Mouse (Mus musculus): ENCODE data around the gene Atf6b. TPM values are rescaled to one million over a fixed set of nuclear protein-coding genes. Genes with fewer than 3 reads are reported as not detected.

The Atf6b gene
- polyA plus RNA-seq, 1 experiment from 2014 or later: 39.9 TPM

DNA sequence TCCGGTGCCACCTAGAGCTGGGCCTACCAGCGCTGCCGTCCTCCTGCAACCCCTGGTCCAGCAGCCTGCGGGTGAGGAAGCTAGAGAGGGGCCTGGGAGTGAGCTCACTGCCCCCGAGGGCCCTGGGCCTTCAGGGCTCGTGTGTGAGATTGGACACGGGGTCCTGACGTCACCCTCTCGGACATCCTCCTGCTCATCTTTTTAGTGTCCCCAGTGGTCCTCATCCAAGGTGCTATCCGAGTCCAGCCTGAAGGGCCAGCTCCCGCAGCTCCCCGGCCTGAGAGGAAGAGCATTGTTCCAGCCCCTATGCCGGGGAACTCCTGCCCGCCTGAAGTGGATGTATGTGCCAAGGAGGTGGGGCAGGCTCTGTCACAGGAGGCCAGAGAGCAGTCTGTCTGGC is 3.8 kb downstream of the Atf6b start:
- Histone ChIP-seq H3K27me3 (replicated peaks; ENCODE audit: control insufficient read depth, insufficient read depth, low read length) (no peaks in the 10 kb centered on the region), H3K27ac (ENCODE audit: low read depth, low read length) (no peak overlapping the region), H3K4me1 (replicated peaks; ENCODE audit: control insufficient read depth, insufficient read depth, low read length) (peaks cover 16% of the 10 kb centered on the region), H3K36me3 (ENCODE audit: control insufficient read depth, insufficient read depth, low read length) (peaks cover 28% of the 10 kb centered on the region), H3K9ac (ENCODE audit: low read depth, low read length) (no peak overlapping the region), H3K4me3 (ENCODE audit: low read depth, low read length) (no peak overlapping the region), H3K4me2 (no peak overlapping the region), H3K9me3 (ENCODE audit: control insufficient read depth, low read length) (no peaks in the 10 kb centered on the region)
- ATAC-seq (replicated peaks; ENCODE audit: low FRiP score) (no peak), DNase-seq (ENCODE audit: low spot score) (no peak)
- WGBS: 93% methylated on average over 14 of the region's 14 CpGs

DNA sequence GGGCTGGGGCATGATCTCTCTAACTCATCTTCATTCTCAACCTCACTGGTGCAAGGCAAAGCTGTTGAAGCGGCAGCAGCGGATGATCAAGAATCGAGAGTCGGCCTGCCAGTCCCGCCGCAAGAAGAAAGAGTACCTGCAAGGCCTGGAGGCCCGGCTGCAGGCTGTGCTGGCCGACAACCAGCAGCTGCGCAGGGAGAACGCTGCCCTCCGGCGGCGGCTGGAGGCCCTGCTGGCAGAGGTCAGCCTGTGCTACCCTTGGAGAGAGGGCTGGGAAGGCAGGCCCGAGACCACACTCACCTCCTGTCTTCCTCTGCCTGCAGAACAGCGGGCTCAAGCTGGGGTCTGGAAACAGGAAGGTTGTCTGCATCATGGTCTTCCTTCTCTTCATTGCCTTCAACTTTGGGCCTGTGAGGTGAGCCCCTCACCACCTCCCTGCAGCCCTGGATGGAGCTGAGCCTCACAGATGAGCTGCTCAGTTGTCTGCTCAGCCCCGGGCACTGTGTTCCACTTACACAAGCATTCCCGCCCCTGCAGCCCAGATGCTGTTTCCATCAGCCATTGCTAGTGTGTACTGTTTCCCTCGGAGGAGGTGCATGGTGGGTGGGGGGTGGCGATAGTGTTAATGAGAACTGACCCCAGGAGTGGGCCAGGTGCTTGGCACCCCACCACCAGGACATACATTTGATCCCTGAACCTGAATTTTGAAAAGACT is 4.7 kb downstream of the Atf6b start:
- no peak overlapping the region for H3K4me3 ChIP-seq (ENCODE audit: low read depth, low read length)
- H3K4me1 ChIP-seq (replicated peaks; ENCODE audit: control insufficient read depth, insufficient read depth, low read length): peaks cover 9% of the 10 kb centered on the region
- DNase-seq (ENCODE audit: low spot score) (no peak), ATAC-seq (replicated peaks; ENCODE audit: low FRiP score) (no peak)
- no peak overlapping the region for H3K27ac ChIP-seq (ENCODE audit: low read depth, low read length)
- H3K9ac ChIP-seq (ENCODE audit: low read depth, low read length): no peak overlapping the region
- H3K4me2 ChIP-seq: no peak overlapping the region
- peaks cover 26% of the 10 kb centered on the region for H3K36me3 ChIP-seq (ENCODE audit: control insufficient read depth, insufficient read depth, low read length)
- H3K27me3 ChIP-seq (replicated peaks; ENCODE audit: control insufficient read depth, insufficient read depth, low read length): no peaks in the 10 kb centered on the region
- WGBS: 56% methylated on average over 19 of the region's 19 CpGs
- no peaks in the 10 kb centered on the region for H3K9me3 ChIP-seq (ENCODE audit: control insufficient read depth, low read length)

DNA sequence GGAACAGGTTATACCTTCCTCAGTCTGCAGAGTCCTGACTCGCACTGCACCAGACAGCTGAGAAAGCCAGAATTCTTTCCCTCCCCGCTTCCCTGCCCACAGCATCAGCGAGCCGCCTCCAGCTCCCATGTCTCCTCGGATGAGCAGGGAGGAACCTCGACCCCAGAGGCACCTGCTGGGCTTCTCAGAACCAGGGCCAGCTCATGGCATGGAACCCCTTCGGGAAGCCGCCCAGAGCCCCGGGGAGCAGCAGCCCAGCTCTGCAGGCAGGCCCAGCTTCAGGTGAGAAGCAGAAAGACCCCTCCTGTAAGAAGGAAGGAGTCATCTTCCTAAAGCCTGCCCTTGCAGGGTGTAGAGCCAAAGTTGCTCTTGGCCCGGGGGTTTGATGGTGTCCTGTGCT is 5.6 kb downstream of the Atf6b start:
- no peak overlapping the region for H3K9ac ChIP-seq (ENCODE audit: low read depth, low read length)
- H3K4me1 ChIP-seq (replicated peaks; ENCODE audit: control insufficient read depth, insufficient read depth, low read length): peaks cover 9% of the 10 kb centered on the region
- peaks cover 26% of the 10 kb centered on the region for H3K36me3 ChIP-seq (ENCODE audit: control insufficient read depth, insufficient read depth, low read length)
- H3K27me3 ChIP-seq (replicated peaks; ENCODE audit: control insufficient read depth, insufficient read depth, low read length): no peaks in the 10 kb centered on the region; the same call in 1 of the 2 replicates
- no peak overlapping the region for H3K4me2 ChIP-seq
- H3K9me3 ChIP-seq (ENCODE audit: control insufficient read depth, low read length): no peaks in the 10 kb centered on the region
- no peak overlapping the region for H3K27ac ChIP-seq (ENCODE audit: low read depth, low read length)
- WGBS: 94% methylated on average over 10 of the region's 10 CpGs
- ATAC-seq (replicated peaks; ENCODE audit: low FRiP score): no peak
- no peak for DNase-seq (ENCODE audit: low spot score)
- no peak overlapping the region for H3K4me3 ChIP-seq (ENCODE audit: low read depth, low read length)

DNA sequence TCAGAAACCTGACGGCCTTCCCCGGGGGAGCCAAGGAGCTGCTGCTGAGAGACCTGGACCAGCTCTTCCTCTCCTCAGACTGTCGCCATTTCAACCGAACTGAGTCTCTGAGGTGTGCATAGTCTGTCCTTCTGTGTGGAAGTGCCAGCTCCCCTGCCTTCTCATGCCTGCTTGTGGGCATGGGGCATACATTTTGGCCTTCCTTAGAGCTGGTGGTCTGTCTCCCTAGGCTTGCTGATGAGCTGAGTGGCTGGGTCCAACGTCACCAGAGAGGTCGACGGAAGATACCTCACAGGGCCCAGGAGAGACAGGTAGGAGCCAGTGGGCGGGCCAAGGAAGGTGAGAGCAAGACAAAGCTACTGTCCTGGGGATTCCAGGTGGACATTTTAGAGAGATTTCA is 6.0 kb downstream of the Atf6b start:
- no peak overlapping the region for H3K27ac ChIP-seq (ENCODE audit: low read depth, low read length)
- H3K9me3 ChIP-seq (ENCODE audit: control insufficient read depth, low read length): no peaks in the 10 kb centered on the region
- 88% methylated on average over 8 of the region's 8 CpGs for WGBS
- no peak overlapping the region for H3K9ac ChIP-seq (ENCODE audit: low read depth, low read length)
- no peaks in the 10 kb centered on the region; the same call in 1 of the 2 replicates for H3K27me3 ChIP-seq (replicated peaks; ENCODE audit: control insufficient read depth, insufficient read depth, low read length)
- ATAC-seq (replicated peaks; ENCODE audit: low FRiP score) (no peak), DNase-seq (ENCODE audit: low spot score) (no peak)
- H3K4me1 ChIP-seq (replicated peaks; ENCODE audit: control insufficient read depth, insufficient read depth, low read length): peaks cover 6% of the 10 kb centered on the region
- no peak overlapping the region for H3K4me3 ChIP-seq (ENCODE audit: low read depth, low read length)
- H3K36me3 ChIP-seq (ENCODE audit: control insufficient read depth, insufficient read depth, low read length): peaks cover 26% of the 10 kb centered on the region
- no peak overlapping the region for H3K4me2 ChIP-seq

DNA sequence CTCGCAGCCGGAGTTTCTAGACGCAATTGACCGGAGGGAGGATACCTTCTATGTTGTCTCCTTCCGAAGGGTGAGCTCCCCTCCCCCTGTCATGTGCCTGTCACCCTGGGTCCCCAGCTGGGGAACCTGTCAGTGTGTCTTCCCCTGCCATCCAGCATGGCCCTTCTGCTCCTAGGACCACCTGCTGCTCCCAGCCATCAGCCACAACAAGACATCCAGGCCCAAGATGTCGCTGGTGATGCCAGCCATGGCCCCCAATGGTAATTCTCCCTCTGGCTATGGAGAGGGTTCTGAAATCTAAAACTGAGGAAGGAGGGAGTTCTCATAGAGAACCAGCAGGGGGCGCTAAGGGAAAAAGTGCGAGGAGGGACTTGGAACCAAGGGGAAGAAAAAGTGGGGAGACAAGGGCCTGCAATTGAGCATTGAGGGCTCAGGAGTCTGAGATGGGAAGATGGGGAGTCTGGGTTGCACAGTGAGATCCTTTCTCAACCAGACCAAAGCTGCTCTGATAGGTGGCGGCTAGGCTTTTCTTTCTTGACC is 6.9 kb downstream of the Atf6b start:
- ATAC-seq (replicated peaks; ENCODE audit: low FRiP score) (no peak), DNase-seq (ENCODE audit: low spot score) (no peak)
- Histone ChIP-seq H3K4me2 (no peak overlapping the region), H3K36me3 (ENCODE audit: control insufficient read depth, insufficient read depth, low read length) (peaks cover 26% of the 10 kb centered on the region), H3K27me3 (replicated peaks; ENCODE audit: control insufficient read depth, insufficient read depth, low read length) (peaks cover under 1% of the 10 kb centered on the region), H3K4me3 (ENCODE audit: low read depth, low read length) (no peak overlapping the region), H3K9me3 (ENCODE audit: control insufficient read depth, low read length) (no peaks in the 10 kb centered on the region), H3K4me1 (replicated peaks; ENCODE audit: control insufficient read depth, insufficient read depth, low read length) (peaks cover 3% of the 10 kb centered on the region), H3K27ac (ENCODE audit: low read depth, low read length) (no peak overlapping the region), H3K9ac (ENCODE audit: low read depth, low read length) (no peak overlapping the region)
- WGBS: 65% methylated on average over 9 of the region's 9 CpGs

DNA sequence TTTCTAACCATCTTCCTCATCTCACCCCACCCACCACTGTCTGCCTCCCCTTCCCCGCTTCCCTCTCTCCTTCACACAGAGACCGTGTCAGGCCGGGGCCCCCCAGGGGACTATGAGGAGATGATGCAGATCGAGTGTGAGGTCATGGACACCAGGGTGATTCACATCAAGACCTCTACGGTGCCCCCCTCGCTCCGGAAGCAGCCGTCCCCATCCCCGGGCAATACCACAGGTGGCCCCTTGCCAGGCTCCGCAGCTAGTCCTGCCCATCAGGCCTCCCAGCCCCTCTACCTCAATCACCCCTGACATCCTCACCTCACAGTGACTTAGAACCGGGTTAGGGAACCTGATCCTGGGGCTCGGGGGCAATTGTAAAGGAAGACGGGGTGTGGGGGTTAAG is 7.4 kb downstream of the Atf6b start:
- H3K36me3 ChIP-seq (ENCODE audit: control insufficient read depth, insufficient read depth, low read length): peaks cover 22% of the 10 kb centered on the region
- no peak overlapping the region for H3K27ac ChIP-seq (ENCODE audit: low read depth, low read length)
- H3K27me3 ChIP-seq (replicated peaks; ENCODE audit: control insufficient read depth, insufficient read depth, low read length): peaks cover 6% of the 10 kb centered on the region
- no peak overlapping the region for H3K9ac ChIP-seq (ENCODE audit: low read depth, low read length)
- DNase-seq (ENCODE audit: low spot score): no peak
- no peak for ATAC-seq (replicated peaks; ENCODE audit: low FRiP score)
- no peak overlapping the region for H3K4me3 ChIP-seq (ENCODE audit: low read depth, low read length)
- no peaks in the 10 kb centered on the region for H3K9me3 ChIP-seq (ENCODE audit: control insufficient read depth, low read length)
- 94% methylated on average over 13 of the region's 13 CpGs for WGBS
- no peak overlapping the region for H3K4me2 ChIP-seq
- peaks cover 3% of the 10 kb centered on the region for H3K4me1 ChIP-seq (replicated peaks; ENCODE audit: control insufficient read depth, insufficient read depth, low read length)

DNA sequence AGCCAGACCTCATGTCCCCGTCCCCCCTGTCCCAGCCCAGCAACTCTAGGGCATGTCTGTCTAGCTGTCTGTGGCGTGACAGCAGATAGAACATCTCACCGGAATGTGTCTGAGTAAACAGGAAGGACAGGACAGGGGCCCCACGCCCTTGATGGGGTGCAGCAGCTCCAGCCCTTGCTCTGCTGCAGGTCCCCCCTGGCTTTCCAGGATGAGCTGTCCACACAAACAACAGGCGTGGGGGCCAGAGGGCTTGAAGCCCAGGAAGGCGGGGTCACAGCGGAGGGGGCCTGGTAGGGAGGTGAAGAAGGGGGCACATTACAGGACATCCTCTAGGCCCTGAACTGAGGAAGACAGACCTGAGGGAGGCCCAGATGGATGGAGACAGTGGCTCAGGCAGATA is 8.2 kb downstream of the Atf6b start:
- H3K9ac ChIP-seq (ENCODE audit: low read depth, low read length): no peak overlapping the region

DNA sequence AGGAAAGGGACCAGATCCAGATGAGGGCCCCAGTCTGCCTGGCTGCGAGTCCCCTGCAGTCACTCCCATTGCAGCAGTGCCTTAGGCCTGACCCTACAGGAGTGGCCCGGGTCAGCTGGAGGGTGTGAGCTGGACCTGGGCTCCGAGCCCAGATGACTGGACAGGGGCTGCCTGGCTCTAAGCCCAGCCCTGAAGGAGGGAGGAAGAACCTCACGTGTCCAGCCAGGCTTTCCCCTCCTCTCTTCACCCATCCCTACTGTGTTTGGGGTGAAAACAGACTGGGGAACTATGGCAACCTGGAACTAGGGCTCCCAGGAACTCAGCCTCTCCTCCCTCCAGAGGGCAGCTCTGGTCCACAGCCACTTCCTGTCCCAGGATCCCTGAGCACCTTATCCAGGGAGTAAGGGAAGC is 8.6 kb downstream of the Atf6b start:
- DNase-seq (ENCODE audit: low spot score) (no peak), ATAC-seq (replicated peaks; ENCODE audit: low FRiP score) (no peak; the same call in 1 of the 2 replicates)
- 61% methylated on average over 4 of the region's 4 CpGs for WGBS
- Histone ChIP-seq H3K9me3 (ENCODE audit: control insufficient read depth, low read length) (no peaks in the 10 kb centered on the region), H3K4me1 (replicated peaks; ENCODE audit: control insufficient read depth, insufficient read depth, low read length) (peaks cover 3% of the 10 kb centered on the region), H3K4me2 (no peak overlapping the region), H3K4me3 (ENCODE audit: low read depth, low read length) (no peak overlapping the region), H3K27me3 (replicated peaks; ENCODE audit: control insufficient read depth, insufficient read depth, low read length) (peaks cover 17% of the 10 kb centered on the region), H3K9ac (ENCODE audit: low read depth, low read length) (no peak overlapping the region), H3K36me3 (ENCODE audit: control insufficient read depth, insufficient read depth, low read length) (peaks cover 14% of the 10 kb centered on the region), H3K27ac (ENCODE audit: low read depth, low read length) (no peak overlapping the region)

More for the DNA sequence above, 8.2 kb downstream of the Atf6b start:
- Histone ChIP-seq H3K4me3 (ENCODE audit: low read depth, low read length) (no peak overlapping the region), H3K27me3 (replicated peaks; ENCODE audit: control insufficient read depth, insufficient read depth, low read length) (peaks cover 12% of the 10 kb centered on the region), H3K4me2 (no peak overlapping the region), H3K4me1 (replicated peaks; ENCODE audit: control insufficient read depth, insufficient read depth, low read length) (peaks cover 3% of the 10 kb centered on the region), H3K27ac (ENCODE audit: low read depth, low read length) (no peak overlapping the region), H3K36me3 (ENCODE audit: control insufficient read depth, insufficient read depth, low read length) (peaks cover 18% of the 10 kb centered on the region), H3K9me3 (ENCODE audit: control insufficient read depth, low read length) (no peaks in the 10 kb centered on the region)
- no peak for ATAC-seq (replicated peaks; ENCODE audit: low FRiP score)
- DNase-seq (ENCODE audit: low spot score): no peak
- 62% methylated on average over 7 of the region's 7 CpGs for WGBS

DNA sequence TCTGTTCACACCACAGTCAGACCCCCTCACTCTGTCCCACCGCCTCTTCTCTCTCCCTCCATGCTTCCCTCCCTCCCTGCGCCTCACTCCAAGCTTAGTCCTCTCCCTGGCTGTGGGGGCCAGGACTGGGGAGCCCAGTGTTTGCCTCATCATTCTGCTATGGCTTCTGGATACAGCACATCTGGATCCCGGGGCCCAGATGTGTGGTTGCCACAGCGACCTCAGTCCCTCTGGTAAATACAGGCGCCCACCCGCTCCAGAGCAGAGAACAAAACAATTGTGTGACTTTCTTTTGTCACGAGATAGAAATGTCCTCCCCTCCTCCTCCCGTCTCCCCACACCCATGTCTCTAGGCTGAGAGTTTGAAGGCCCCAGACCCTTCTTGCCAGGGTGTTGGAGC is 9.7 kb downstream of the Atf6b start:
- no peak for ATAC-seq (replicated peaks; ENCODE audit: low FRiP score)
- Histone ChIP-seq H3K9me3 (ENCODE audit: control insufficient read depth, low read length) (no peaks in the 10 kb centered on the region), H3K36me3 (ENCODE audit: control insufficient read depth, insufficient read depth, low read length) (peaks cover 8% of the 10 kb centered on the region), H3K4me3 (ENCODE audit: low read depth, low read length) (no peak overlapping the region), H3K27me3 (replicated peaks; ENCODE audit: control insufficient read depth, insufficient read depth, low read length) (peaks cover 27% of the 10 kb centered on the region), H3K27ac (ENCODE audit: low read depth, low read length) (no peak overlapping the region), H3K4me2 (no peak overlapping the region), H3K9ac (ENCODE audit: low read depth, low read length) (no peak overlapping the region), H3K4me1 (replicated peaks; ENCODE audit: control insufficient read depth, insufficient read depth, low read length) (peaks cover 12% of the 10 kb centered on the region)
- WGBS: 62% methylated on average over 8 of the region's 8 CpGs
- DNase-seq (ENCODE audit: low spot score): no peak

Data from liver, embryonic 11.5 days (tissue).